Mouse (Mus musculus) forebrain, postnatal 0 days (tissue): ENCODE measurements around the gene Gm6096. TPM values are rescaled to one million over a fixed set of nuclear protein-coding genes. Genes with fewer than 3 reads are reported as not detected.

Source experiments
- ATAC-seq: fragments of 200-750 bp; cut with Nextera tagmentation; 2 replicates; pipeline ENCODE4 v1.8.0; 2017; ENCODE audit warnings: mild to moderate bottlenecking, moderate library complexity
- DNase-seq: peaks from one replicate; pipeline ENCODE4 v3.0.0-alpha.2; 2015
- H3K27ac ChIP-seq: fragments of 300-500 bp; sonication (generic); 2 replicates; pipeline ENCODE4 v1.5.1; 2014; ENCODE audit warnings: low read depth, mild to moderate bottlenecking, antibody characterized with exemption, low read length, moderate library complexity, mixed read lengths
- H3K27me3 ChIP-seq: fragments of 300-500 bp; sonication (generic); 2 replicates; pipeline ENCODE4 v1.6.1; 2014; ENCODE audit warnings: mild to moderate bottlenecking, low read length, mixed read lengths; ENCODE audit not compliant: insufficient read depth
- H3K36me3 ChIP-seq: fragments of 300-500 bp; sonication (generic); 2 replicates; pipeline ENCODE4 v1.6.1; 2014; ENCODE audit warnings: mild to moderate bottlenecking, moderate library complexity; ENCODE audit not compliant: insufficient read depth
- H3K4me1 ChIP-seq: fragments of 300-500 bp; sonication (generic); 2 replicates; pipeline ENCODE4 v1.6.1; 2014; ENCODE audit warnings: antibody characterized with exemption; ENCODE audit not compliant: insufficient read depth
- H3K4me2 ChIP-seq: fragments of 300-500 bp; sonication (generic); 2 replicates; pipeline ENCODE4 v1.6.1; 2014; ENCODE audit warnings: low read depth, mild to moderate bottlenecking, moderate library complexity
- H3K4me3 ChIP-seq: fragments of 300-500 bp; sonication (generic); 2 replicates; pipeline ENCODE4 v1.5.1; 2014; ENCODE audit warnings: low read depth, low read length, mixed read lengths
- H3K9ac ChIP-seq: fragments of 300-500 bp; sonication (generic); 2 replicates; pipeline ENCODE4 v1.6.1; 2014; ENCODE audit warnings: mild to moderate bottlenecking
- H3K9me3 ChIP-seq: fragments of 300-500 bp; sonication (generic); 2 replicates; pipeline ENCODE4 v1.6.1; 2016; ENCODE audit warnings: low read length
- CTCF ChIP-seq: sonication (generic); IDR thresholded peaks from 2 replicates; pipeline ENCODE4 v1.5.1; 2016; ENCODE audit warnings: antibody characterized with exemption, control low read depth, low read depth
- WGBS: fragments of 180-500 bp; shearing (Covaris S2); extraction: QIAGEN DNeasy Blood & Tissue Kit; methylation state at CpG from one replicate; pipeline ENCODE4 v1.1.7; 2014; 5-methylcytosine and 5-hydroxymethylcytosine counted together
- polyA plus RNA-seq: library from polyadenylated mRNA; unstranded; fragments of >200 nt; fragmentation: Nextera tagmentation; extraction: Ambion mirVana; gene quantifications from 2 replicates; pipeline ENCODE4 v1.2.1, GENCODE M21; 2015
- total RNA-seq: library from RNA; depleted of rRNA; stranded (reverse); fragments of >200 nt; gene quantifications from 2 replicates; pipeline ENCODE4 v1.2.3, GENCODE M21; 2014; rRNA removed

Gm6096 gene
- total and polyA plus RNA-seq, 2 experiments from 2014 or later: not detected

- 85% methylated on average over 2 of the region's 2 CpGs for WGBS
Measured at GRCm38 (mm10) chr7:34298818-34299217, 48.0 kb downstream of the Gm6096 start.

More at GRCm38 (mm10) chr7:34298818-34299217, 48.0 kb downstream of the Gm6096 start:
- no peaks in the 10 kb centered on the region for H3K4me1 ChIP-seq
- H3K27ac ChIP-seq: no peak overlapping the region
- H3K9me3 ChIP-seq: no peaks in the 10 kb centered on the region
- H3K9ac ChIP-seq: no peak overlapping the region
- no peak for TF ChIP-seq CTCF
- no peaks in the 10 kb centered on the region for H3K36me3 ChIP-seq
- DNase-seq: no peak
- no peak for ATAC-seq
- H3K27me3 ChIP-seq: no peaks in the 10 kb centered on the region
- H3K4me2 ChIP-seq: no peak overlapping the region
- H3K4me3 ChIP-seq: no peak overlapping the region

Other genes with a start within 250 kb of the Gm6096 start
- not detected in 2 replicates for gene Scgb2b27, start 237.1 kb upstream of the Gm6096 start, total RNA-seq
- gene Scgb2b27, start 237.1 kb upstream of the Gm6096 start, polyA plus RNA-seq: not detected in 2 replicates
- gene Scgb1b27, start 229.6 kb upstream of the Gm6096 start, total RNA-seq: not detected in 2 replicates
- gene Scgb1b27, start 229.6 kb upstream of the Gm6096 start, polyA plus RNA-seq: not detected in 2 replicates
- not detected in 2 replicates for gene Scgb1b30, start 155.6 kb upstream of the Gm6096 start, total RNA-seq
- gene Scgb1b30, start 155.6 kb upstream of the Gm6096 start, polyA plus RNA-seq: not detected in 2 replicates
- 36.8 and 42.1 TPM in 2 replicates for gene Wtip, start 117.8 kb upstream of the Gm6096 start, total RNA-seq
- 2.6 and 3.4 TPM in 2 replicates for gene Wtip, start 117.8 kb upstream of the Gm6096 start, polyA plus RNA-seq
- 179 and 196 TPM in 2 replicates for gene Uba2, start 81.4 kb upstream of the Gm6096 start, total RNA-seq
- 109 and 123 TPM in 2 replicates for gene Uba2, start 81.4 kb upstream of the Gm6096 start, polyA plus RNA-seq
- gene Pdcd2l, start 54.4 kb upstream of the Gm6096 start, total RNA-seq: 47.4 and 63.7 TPM in 2 replicates
- 69.0 and 74.7 TPM in 2 replicates for gene Pdcd2l, start 54.4 kb upstream of the Gm6096 start, polyA plus RNA-seq
- gene Gpi1, start 20.7 kb upstream of the Gm6096 start, total RNA-seq: 170 and 223 TPM in 2 replicates
- 180 and 259 TPM in 2 replicates for gene Gpi1, start 20.7 kb upstream of the Gm6096 start, polyA plus RNA-seq
- gene 4931406P16Rik, start 62.5 kb downstream of the Gm6096 start, total RNA-seq: 48.5 and 55.7 TPM in 2 replicates
- 18.4 and 21.3 TPM in 2 replicates for gene 4931406P16Rik, start 62.5 kb downstream of the Gm6096 start, polyA plus RNA-seq
- 38.5 and 42.1 TPM in 2 replicates for gene Lsm14a, start 142.3 kb downstream of the Gm6096 start, total RNA-seq
- gene Lsm14a, start 142.3 kb downstream of the Gm6096 start, polyA plus RNA-seq: 32.9 and 45.8 TPM in 2 replicates